Mouse (Mus musculus): ENCODE measurements around the gene Kctd5.

GRCm38 (mm10) chr17:24069531-24069930 is 3.8 kb downstream of the Kctd5 start:
- TF ChIP-seq CTCF (IDR thresholded peaks at IDR 0.05; ENCODE audit: low read depth, low read length) (no peak), POLR2A (IDR thresholded peaks at IDR 0.05; ENCODE audit: extremely low read depth, insufficient read depth, low read length) (no peak)
